Mouse (Mus musculus) heart, postnatal 0 days (tissue): ENCODE results near the gene Atrnl1.

ENCODE experiments used
- CTCF ChIP-seq: IDR thresholded peaks from 2 replicates; pipeline ENCODE4 v1.5.1; 2016; ENCODE audit warnings: antibody characterized with exemption, control low read depth, low read depth
- EP300 ChIP-seq: IDR thresholded peaks from 2 replicates; pipeline ENCODE4 v1.6.1; 2016; ENCODE audit warnings: antibody characterized with exemption, low read depth

GRCm38 (mm10) chr19:57752189-57752588 is 141.4 kb downstream of the Atrnl1 start:
- TF ChIP-seq CTCF (no peak), EP300 (no peak)
